Mouse (Mus musculus) embryonic facial prominence, embryonic 14.5 days (tissue): ENCODE measurements around the gene Ern1. TPM values are rescaled to one million over a fixed set of nuclear protein-coding genes. Genes with fewer than 3 reads are reported as not detected.
A peak's percentile ranks its signal among the peaks of the same experiment; 100 is the strongest.

ENCODE experiments used
- ATAC-seq: fragments of 200-750 bp; cut with Nextera tagmentation; 2 replicates; pipeline ENCODE4 v1.8.0; 2017; ENCODE audit warnings: low read depth, moderate number of reproducible peaks, moderate TSS enrichment
- DNase-seq: peaks from one replicate; pipeline ENCODE4 v3.0.0-alpha.2; 2015; ENCODE audit warnings: low spot score
- H3K27ac ChIP-seq: fragments of 300-500 bp; sonication (generic); replicated peaks from 2 replicates; pipeline ENCODE4 v1.5.1; 2014; ENCODE audit warnings: low read depth, mild to moderate bottlenecking, low read length, moderate library complexity
- H3K27me3 ChIP-seq: fragments of 300-500 bp; sonication (generic); replicated peaks from 2 replicates; pipeline ENCODE4 v1.6.1; 2014; ENCODE audit warnings: low read length; ENCODE audit not compliant: control insufficient read depth, insufficient read depth
- H3K36me3 ChIP-seq: fragments of 300-500 bp; sonication (generic); 2 replicates; pipeline ENCODE4 v1.6.1; 2014; ENCODE audit warnings: low read length, mixed read lengths; ENCODE audit not compliant: control insufficient read depth, insufficient read depth
- H3K4me1 ChIP-seq: fragments of 300-500 bp; sonication (generic); 2 replicates; pipeline ENCODE4 v1.6.1; 2014; ENCODE audit warnings: antibody characterized with exemption, low read length; ENCODE audit not compliant: control insufficient read depth, insufficient read depth
- H3K4me2 ChIP-seq: fragments of 300-500 bp; sonication (generic); 2 replicates; pipeline ENCODE4 v1.6.1; 2014; ENCODE audit warnings: low read depth, mild to moderate bottlenecking, low read length, moderate library complexity, mixed read lengths
- H3K4me3 ChIP-seq: fragments of 300-500 bp; sonication (generic); 2 replicates; pipeline ENCODE4 v1.5.1; 2014; ENCODE audit warnings: low read depth, mild to moderate bottlenecking, low read length
- H3K9ac ChIP-seq: fragments of 300-500 bp; sonication (generic); 2 replicates; pipeline ENCODE4 v1.6.1; 2014; ENCODE audit warnings: low read depth, mild to moderate bottlenecking, low read length, moderate library complexity, mixed read lengths
- H3K9me3 ChIP-seq: fragments of 300-500 bp; sonication (generic); 2 replicates; pipeline ENCODE4 v1.6.1; 2016; ENCODE audit warnings: low read length; ENCODE audit not compliant: control insufficient read depth
- WGBS: fragments of 180-500 bp; shearing (Covaris S2); extraction: QIAGEN DNeasy Blood & Tissue Kit; methylation state at CpG from one replicate; pipeline ENCODE4 v1.1.7; 2014; 5-methylcytosine and 5-hydroxymethylcytosine counted together
- polyA plus RNA-seq: library from polyadenylated mRNA; unstranded; fragments of >200 nt; fragmentation: Nextera tagmentation; extraction: Ambion mirVana; gene quantifications from 2 replicates; pipeline ENCODE4 v1.2.1, GENCODE M21; 2014

Ern1 gene
- polyA plus RNA-seq, 1 experiment from 2014 or later = 7.0 TPM

GRCm38 (mm10) chr11:106355382-106356128 is 132.1 kb downstream of the Ern1 start:
- no peak for ATAC-seq
- Histone ChIP-seq H3K4me3 (no peak overlapping the region), H3K9me3 (no peaks in the 10 kb centered on the region), H3K4me2 (no peak overlapping the region), H3K36me3 (no peaks in the 10 kb centered on the region), H3K27ac (no peak overlapping the region), H3K27me3 (no peaks in the 10 kb centered on the region), H3K9ac (no peak overlapping the region), H3K4me1 (no peaks in the 10 kb centered on the region)
- WGBS = 63% methylated on average over 18 of the region's 19 CpGs
- no peak for DNase-seq

- Histone ChIP-seq H3K27me3 (no peaks in the 10 kb centered on the region), H3K36me3 (no peaks in the 10 kb centered on the region), H3K4me1 (no peaks in the 10 kb centered on the region), H3K4me3 (no peak overlapping the region), H3K27ac (no peak overlapping the region), H3K9me3 (no peaks in the 10 kb centered on the region), H3K9ac (no peak overlapping the region), H3K4me2 (no peak overlapping the region)
- whole genome bisulfite sequencing = 46% methylated on average over 1 of the region's 1 CpGs
- DNase-seq = no peak
- no peak for ATAC-seq
These were observed 133.5 kb downstream of the Ern1 start for GRCm38 (mm10) chr11:106354181-106354580.

GRCm38 (mm10) chr11:106353188-106353587 is 134.5 kb downstream of the Ern1 start, which contains the start of gene Scn4a:
Scn4a (minus strand) TSS chr11:106353288.
- no peaks in the 10 kb centered on the region for H3K36me3 ChIP-seq
- no peak within 1 kb of the TSS for H3K4me2 ChIP-seq
- H3K4me1 ChIP-seq = no peaks in the 10 kb centered on the region
- DNase-seq (no peak), ATAC-seq (no peak)
- H3K9me3 ChIP-seq = no peaks in the 10 kb centered on the region
- no peaks in the 10 kb centered on the region for H3K27me3 ChIP-seq
- no peak within 1 kb of the TSS for H3K4me3 ChIP-seq
- WGBS = 84% methylated on average over 12 of the region's 12 CpGs
- H3K27ac ChIP-seq = no peak within 1 kb of the TSS
- H3K9ac ChIP-seq = no peak within 1 kb of the TSS

- no peaks in the 10 kb centered on the region for H3K27me3 ChIP-seq
- ATAC-seq (no peak), DNase-seq (no peak)
- H3K4me2 ChIP-seq = no peak overlapping the region
- H3K9ac ChIP-seq = no peak overlapping the region
- no peak overlapping the region for H3K4me3 ChIP-seq
- no peaks in the 10 kb centered on the region for H3K4me1 ChIP-seq
- H3K27ac ChIP-seq = no peak overlapping the region
- WGBS = 66% methylated on average over 4 of the region's 4 CpGs
- no peaks in the 10 kb centered on the region for H3K9me3 ChIP-seq
- H3K36me3 ChIP-seq = no peaks in the 10 kb centered on the region
These were observed 135.7 kb downstream of the Ern1 start for GRCm38 (mm10) chr11:106351941-106352340.

GRCm38 (mm10) chr11:106351253-106351652 is 136.4 kb downstream of the Ern1 start:
- no peak overlapping the region for H3K4me3 ChIP-seq
- no peak overlapping the region for H3K4me2 ChIP-seq
- H3K27me3 ChIP-seq = no peaks in the 10 kb centered on the region
- DNase-seq (no peak), ATAC-seq (no peak)
- H3K27ac ChIP-seq = no peak overlapping the region
- WGBS = 43% methylated on average over 3 of the region's 3 CpGs
- H3K9me3 ChIP-seq = no peaks in the 10 kb centered on the region
- H3K4me1 ChIP-seq = no peaks in the 10 kb centered on the region
- no peaks in the 10 kb centered on the region for H3K36me3 ChIP-seq
- H3K9ac ChIP-seq = no peak overlapping the region

GRCm38 (mm10) chr11:106350853-106351252 is 136.8 kb downstream of the Ern1 start:
- no peak overlapping the region for H3K27ac ChIP-seq
- no peak for ATAC-seq
- H3K4me3 ChIP-seq = no peak overlapping the region
- no peak overlapping the region for H3K9ac ChIP-seq
- no peak for DNase-seq
- H3K36me3 ChIP-seq = no peaks in the 10 kb centered on the region
- WGBS = 40% methylated on average over 5 of the region's 5 CpGs
- H3K4me1 ChIP-seq = no peaks in the 10 kb centered on the region
- no peak overlapping the region for H3K4me2 ChIP-seq
- H3K27me3 ChIP-seq = no peaks in the 10 kb centered on the region
- no peaks in the 10 kb centered on the region for H3K9me3 ChIP-seq

- Histone ChIP-seq H3K4me1 (no peaks in the 10 kb centered on the region), H3K9me3 (no peaks in the 10 kb centered on the region), H3K9ac (no peak overlapping the region), H3K4me3 (no peak overlapping the region), H3K27me3 (no peaks in the 10 kb centered on the region), H3K27ac (no peak overlapping the region), H3K4me2 (no peak overlapping the region), H3K36me3 (no peaks in the 10 kb centered on the region)
- no peak for DNase-seq
- 88% methylated on average over 6 of the region's 6 CpGs for WGBS
- no peak for ATAC-seq
These were observed 137.9 kb downstream of the Ern1 start for GRCm38 (mm10) chr11:106349772-106350171.

- H3K27me3 ChIP-seq = no peaks in the 10 kb centered on the region
- no peak overlapping the region for H3K27ac ChIP-seq
- no peaks in the 10 kb centered on the region for H3K36me3 ChIP-seq
- H3K4me3 ChIP-seq = no peak overlapping the region
- H3K4me2 ChIP-seq = no peak overlapping the region
- H3K9ac ChIP-seq = no peak overlapping the region
- H3K4me1 ChIP-seq = no peaks in the 10 kb centered on the region
- ATAC-seq (no peak), DNase-seq (peak; percentile 48)
- 45% methylated on average over 5 of the region's 6 CpGs for WGBS
- no peaks in the 10 kb centered on the region for H3K9me3 ChIP-seq
These were observed 142.7 kb downstream of the Ern1 start for GRCm38 (mm10) chr11:106344910-106345309.
